Mouse (Mus musculus): ENCODE measurements around the gene Antxr2.

Gene Antxr2

GRCm38 (mm10) chr5:97839271-97839923 lies 191.4 kb downstream of the Antxr2 start:
- CTCF ChIA-PET: interaction anchor here (0.6 kb wide), 1 partner anchor 114 kb away, joined by 3 read pairs; no protein-coding TSS in a partner anchor

- CTCF ChIA-PET: no interaction called here
Observed at GRCm38 (mm10) chr5:97837333-97837732, 193.5 kb downstream of the Antxr2 start.

GRCm38 (mm10) chr5:97835418-97835817 lies 195.4 kb downstream of the Antxr2 start:
- CTCF ChIA-PET: no interaction called here

GRCm38 (mm10) chr5:97834770-97835169 lies 196.1 kb downstream of the Antxr2 start:
- CTCF ChIA-PET: no interaction called here

Measured in spleen, embryonic (tissue).